Mouse (Mus musculus) embryonic fibroblast, embryonic 13.5 days (primary cell): ENCODE measurements around the gene Sun3.

Experiments
- CTCF ChIP-seq: IDR thresholded peaks from 2 replicates; pipeline ENCODE4 v1.5.1; 2011; ENCODE audit warnings: mild to moderate bottlenecking, control low read depth, low read length, moderate library complexity, borderline replicate concordance; ENCODE audit not compliant: insufficient read depth
- POLR2A ChIP-seq: IDR thresholded peaks from 2 replicates; pipeline ENCODE4 v1.6.1; 2011; ENCODE audit warnings: low read depth, mild to moderate bottlenecking, control low read depth, low read length, moderate library complexity

GRCm38 (mm10) chr11:9048011-9048702 is 634 bp downstream of the Sun3 start, which contains the start of gene Gm11992:
- TF ChIP-seq CTCF: no peak
- TF ChIP-seq POLR2A: no peak
